Mouse (Mus musculus): ENCODE results near the gene Iqsec3.
A peak's percentile ranks its signal among the peaks of the same experiment; 100 is the strongest.

Iqsec3 gene

GRCm38 (mm10) chr6:121363956-121364355 lies 109.5 kb downstream of the Iqsec3 start:
- DNase-seq, result peak; percentile 62 to 68

DNA sequence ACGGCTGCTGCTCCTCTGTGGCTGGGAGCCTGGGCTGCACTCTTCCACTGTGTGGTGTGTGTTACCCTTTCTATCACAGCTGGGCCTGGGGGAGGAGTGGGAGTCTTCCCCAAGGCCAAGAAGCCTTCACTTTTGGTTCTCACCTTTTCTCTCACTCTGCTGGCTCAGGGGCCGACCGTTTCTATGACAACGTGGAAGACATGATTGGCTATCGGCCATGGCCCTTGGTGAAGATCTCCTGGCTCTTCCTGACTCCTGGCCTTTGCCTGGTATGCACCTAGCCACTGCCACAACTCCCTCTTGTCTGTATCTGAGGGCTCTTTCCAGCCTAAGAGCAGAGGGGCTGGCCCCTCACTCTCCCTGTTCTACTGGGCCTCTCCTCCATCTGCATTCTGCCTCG lies 110.4 kb downstream of the Iqsec3 start:
- peak; percentile 51 to 52 for DNase-seq

DNA sequence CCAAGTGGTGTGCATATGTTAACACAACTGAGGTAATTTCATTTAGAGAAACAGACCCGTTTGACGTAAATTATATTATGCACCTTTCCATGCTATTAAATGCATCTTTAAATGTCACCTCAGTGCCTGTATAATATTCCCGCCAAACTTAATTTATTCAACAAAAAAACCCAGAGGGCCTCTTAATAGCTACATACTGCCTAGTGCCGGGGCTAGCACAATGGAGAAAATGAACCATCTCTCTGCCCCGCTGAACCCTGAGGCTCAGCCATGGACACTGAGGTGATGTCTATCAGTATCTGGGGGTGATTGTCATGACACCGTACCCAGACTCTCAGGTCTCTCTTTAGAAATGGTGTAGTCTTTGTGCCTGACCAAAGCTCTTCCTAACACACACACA lies 116.2 kb downstream of the Iqsec3 start:
- no peak for DNase-seq

GRCm38 (mm10) chr6:121356041-121356440 lies 117.4 kb downstream of the Iqsec3 start:
- no peak for DNase-seq

DNA sequence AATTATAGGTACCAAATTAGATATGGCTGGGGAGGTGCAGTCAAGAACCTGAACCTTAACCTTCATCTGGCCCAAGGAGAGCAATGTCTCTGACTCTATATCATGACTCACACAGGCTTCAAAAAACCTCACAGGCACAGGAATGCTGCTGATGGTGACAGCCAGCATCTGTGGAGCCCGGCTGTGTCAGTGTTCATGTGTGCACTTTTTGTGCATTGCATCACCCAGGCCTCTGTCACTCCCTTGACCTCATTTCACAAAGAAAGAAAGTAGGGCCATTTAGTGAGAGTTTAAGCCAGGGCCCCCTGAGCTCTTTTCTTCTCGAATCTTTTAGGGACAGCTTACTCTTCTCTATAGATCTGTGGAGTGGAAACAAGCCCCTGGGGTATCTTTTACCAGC lies 121.2 kb downstream of the Iqsec3 start:
- DNase-seq, result no peak

DNA sequence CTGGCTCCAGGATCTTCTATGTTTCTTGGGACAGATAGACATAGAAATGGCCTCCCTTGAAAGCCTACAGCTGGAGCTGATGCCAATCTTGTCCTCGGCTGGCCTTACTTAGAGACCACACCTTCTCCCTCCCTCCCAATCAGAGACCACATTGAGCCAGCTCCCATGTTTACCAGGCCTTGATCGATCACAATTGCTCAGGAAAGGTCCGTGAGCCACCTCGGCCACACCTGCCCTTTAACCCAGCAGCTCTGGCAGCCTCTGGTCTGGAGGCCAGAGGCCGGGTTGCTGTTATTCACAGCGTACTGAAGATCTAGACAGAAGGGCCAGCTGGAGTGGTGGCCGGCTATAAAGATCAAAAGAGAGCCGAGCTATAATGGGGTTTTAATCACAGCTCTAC lies 127.0 kb downstream of the Iqsec3 start:
- DNase-seq, result no peak

GRCm38 (mm10) chr6:121344329-121344728 lies 129.1 kb downstream of the Iqsec3 start:
- no peak for DNase-seq

- DNase-seq, result no peak
These were observed 129.7 kb downstream of the Iqsec3 start for GRCm38 (mm10) chr6:121343771-121344123.

GRCm38 (mm10) chr6:121343026-121343770 lies 130.3 kb downstream of the Iqsec3 start, which contains the start of gene Slc6a12:
Gene Slc6a12, plus strand, starts transcription at chr6:121343076.
- no peak for DNase-seq

GRCm38 (mm10) chr6:121341650-121342049 lies 131.8 kb downstream of the Iqsec3 start:
- no peak for DNase-seq

- DNase-seq, result peak in 1 of 2 experiments; percentile 11
These were observed 135.0 kb downstream of the Iqsec3 start for GRCm38 (mm10) chr6:121338519-121338896.

DNA sequence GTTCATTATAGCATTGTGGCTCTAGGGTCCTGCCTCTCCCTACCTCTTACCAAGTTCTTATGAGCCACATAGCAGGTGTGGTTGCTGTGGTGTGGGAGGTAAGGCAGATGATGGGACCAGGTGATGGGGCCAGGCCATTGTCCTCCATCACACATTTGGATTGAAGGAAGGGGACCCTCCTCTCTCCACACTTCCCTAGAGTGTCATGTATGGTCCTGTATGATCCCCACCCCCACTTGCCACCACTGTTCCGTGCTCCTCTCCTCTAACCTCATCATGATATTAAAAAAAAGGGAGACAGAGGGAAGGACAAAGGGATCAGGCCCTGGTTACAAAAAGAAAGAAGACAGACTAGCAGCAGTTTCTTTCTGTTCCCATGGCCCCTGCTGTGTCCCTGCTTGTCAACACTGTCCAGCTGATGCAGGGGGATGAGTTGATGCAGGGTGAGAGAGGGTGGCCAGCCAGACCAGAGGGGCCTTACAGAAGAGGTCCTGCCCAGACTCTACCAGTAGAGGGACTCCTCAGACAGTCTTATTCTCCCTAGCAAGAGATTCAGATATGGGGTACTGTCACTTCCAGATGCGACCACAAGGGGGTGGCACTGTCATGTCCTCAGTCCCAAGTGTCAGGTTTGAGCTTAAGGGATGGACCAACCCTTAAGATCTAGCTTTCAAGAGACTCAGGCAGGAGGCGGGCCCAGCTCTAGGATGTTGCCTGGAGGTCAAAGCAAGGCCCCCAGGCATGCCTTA lies 135.5 kb downstream of the Iqsec3 start:
- peak; percentile 92 to 94 for DNase-seq

GRCm38 (mm10) chr6:121337229-121337628 lies 136.2 kb downstream of the Iqsec3 start:
- no peak for DNase-seq

DNA sequence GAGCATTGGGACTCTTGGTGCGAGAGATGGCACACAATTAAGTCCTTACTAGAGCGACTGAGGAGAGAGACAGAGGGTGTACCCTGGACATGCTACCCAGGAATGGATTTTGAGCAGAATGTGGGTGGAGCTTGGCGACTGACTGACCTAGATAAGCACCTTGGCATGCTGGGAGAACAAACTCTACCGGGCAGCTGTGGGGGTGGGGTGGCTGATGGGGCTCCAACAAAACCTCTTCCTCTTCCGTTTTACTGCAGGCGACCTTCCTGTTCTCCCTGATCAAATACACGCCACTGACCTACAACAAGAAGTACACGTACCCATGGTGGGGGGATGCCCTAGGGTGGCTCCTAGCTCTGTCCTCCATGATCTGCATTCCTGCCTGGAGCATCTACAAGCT lies 136.9 kb downstream of the Iqsec3 start:
- DNase-seq, result peak in 1 of 2 experiments; percentile 23

DNA sequence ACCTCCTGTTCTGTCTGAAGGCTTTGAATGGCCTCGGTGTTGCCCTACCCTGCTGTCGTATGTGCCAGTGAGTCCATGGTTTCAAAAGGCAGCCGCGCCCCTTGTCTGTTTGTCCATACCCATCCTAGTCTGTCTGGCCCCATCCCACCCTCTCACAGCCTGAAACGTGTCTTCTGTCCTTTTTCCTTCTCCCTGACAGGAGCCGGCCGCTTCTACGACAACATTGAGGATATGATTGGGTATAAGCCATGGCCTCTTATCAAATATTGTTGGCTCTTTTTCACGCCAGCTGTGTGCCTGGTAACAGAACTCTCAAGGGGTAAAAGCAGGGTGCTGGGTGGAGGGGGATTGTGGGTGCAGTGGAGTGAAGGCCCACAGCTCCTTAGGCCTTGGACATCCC lies 137.6 kb downstream of the Iqsec3 start:
- DNase-seq, result no peak

DNA sequence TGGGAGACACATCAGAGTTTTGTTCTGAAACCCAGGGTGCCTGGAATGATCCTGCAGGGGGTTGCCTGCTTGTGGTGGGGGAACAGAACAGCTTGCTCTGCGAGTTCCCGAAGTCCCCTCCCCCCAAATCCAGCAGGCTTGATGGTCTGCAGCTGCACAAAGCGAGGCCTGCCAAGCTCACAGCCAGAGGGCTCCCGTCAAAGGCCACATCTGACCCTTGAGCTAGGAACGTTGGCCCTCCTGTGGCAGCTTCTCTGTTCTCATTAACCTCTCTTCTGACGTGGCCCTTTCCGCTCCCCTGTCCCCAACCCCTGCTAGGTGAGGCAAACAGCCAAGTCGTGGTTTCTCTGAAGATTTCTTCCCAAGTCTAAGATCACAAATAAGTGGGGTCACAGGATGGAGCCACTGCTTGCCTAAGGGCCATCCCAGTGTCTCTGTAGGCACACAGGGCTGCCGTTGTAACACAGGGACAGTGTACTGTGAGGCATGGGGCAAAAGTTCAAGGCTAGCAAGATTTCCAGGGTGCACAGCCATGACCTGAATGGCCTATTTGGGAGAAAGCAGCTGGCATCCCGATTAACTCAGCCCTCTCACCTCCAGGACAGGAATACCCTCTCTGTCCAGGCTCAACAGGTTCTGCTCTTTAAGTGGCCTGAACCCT lies 143.5 kb downstream of the Iqsec3 start:
- peak; percentile 43 to 69 for DNase-seq

DNA sequence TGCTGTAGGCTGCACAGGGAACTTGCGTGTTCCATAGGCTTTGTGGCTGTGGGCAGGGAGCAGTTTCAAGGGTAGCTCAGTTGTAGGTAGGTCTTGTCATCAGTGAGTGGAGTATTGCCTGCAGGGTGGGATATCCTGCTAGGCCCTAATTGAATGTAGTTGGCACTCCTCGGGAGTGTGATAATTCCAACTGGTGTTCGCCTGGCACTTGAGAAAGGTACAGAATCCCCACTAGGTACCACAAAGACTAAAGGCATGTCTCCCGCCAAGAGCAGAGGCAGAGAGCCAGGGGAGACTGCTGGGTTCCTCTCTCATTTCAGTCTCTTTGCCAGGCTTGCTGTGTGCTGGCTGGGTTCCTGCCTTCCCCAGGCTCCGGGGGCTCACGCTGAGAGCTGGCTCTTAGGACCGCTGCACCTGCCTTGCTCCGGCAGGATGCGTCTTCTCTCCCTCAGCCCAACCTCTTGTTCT lies 145.0 kb downstream of the Iqsec3 start:
- peak; percentile 84 to 95 for DNase-seq

- DNase-seq, result peak; percentile 60 to 68
These were observed 146.9 kb downstream of the Iqsec3 start for GRCm38 (mm10) chr6:121326486-121327069.

DNA sequence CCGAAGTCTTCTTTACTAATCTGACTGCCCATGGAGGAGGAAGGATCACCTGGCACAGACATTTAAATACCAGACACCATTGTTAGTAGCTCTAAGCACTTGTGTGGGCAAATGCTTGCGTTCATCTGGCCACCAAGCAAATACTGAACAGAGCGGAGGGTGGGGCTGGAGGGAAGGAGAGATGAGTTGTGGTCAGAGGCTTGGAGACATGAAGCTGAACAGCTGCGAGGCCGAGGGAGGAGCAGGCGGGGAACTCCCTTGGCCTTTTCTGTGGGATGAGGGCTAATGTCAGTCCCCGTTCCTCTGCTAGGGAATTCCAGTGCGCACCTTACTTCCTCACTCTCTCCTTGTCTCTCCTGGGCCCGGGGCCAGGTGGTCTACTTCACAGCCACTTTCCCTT lies 147.7 kb downstream of the Iqsec3 start:
- no peak for DNase-seq

GRCm38 (mm10) chr6:121325298-121325697 lies 148.2 kb downstream of the Iqsec3 start:
- no peak for DNase-seq
